Mouse (Mus musculus) T-helper 2 cell (primary cell): ENCODE measurements around the gene Tmem120b.

Experiments used
- in situ Hi-C: fragments of 300-600 bp; cut with MboI, MseI; formaldehyde crosslinking; loops from one replicate; pipeline ENCODE4 v1.15.1; 2025; ENCODE audit warnings: high pct_unique_total_duplicates

Gene Tmem120b

DNA sequence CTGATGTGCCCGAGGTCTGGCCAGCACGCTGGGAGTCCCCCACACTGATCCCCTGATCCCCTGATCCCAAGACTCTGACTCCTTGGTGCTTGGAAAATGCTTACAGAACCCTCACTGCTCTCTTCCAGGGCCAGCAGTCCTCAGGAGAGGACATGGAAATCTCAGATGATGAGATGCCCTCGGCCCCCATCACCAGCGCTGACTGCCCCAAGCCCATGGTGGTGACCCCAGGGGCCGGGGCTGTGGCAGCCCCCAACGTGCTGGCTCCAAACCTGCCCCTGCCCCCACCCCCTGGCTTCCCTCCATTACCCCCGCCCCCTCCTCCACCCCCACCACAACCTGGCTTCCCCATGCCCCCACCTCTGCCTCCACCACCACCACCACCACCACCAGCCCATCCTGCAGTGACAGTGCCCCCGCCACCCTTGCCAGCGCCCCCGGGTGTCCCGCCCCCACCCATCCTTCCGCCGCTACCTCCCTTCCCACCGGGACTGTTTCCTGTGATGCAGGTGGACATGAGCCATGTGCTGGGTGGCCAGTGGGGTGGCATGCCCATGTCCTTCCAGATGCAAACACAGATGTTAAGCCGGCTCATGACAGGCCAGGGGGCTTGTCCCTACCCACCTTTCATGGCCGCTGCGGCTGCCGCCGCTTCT, 83.6 kb downstream of the Tmem120b start:
- in situ Hi-C loops: loop anchor here (5.0 kb wide), 1 partner anchor 75 kb away; no protein-coding TSS in a partner anchor

GRCm38 (mm10) chr5:123152901-123153300, 84.7 kb downstream of the Tmem120b start:
- in situ Hi-C loops: loop anchor here (5.0 kb wide), 1 partner anchor 76 kb away; no protein-coding TSS in a partner anchor

GRCm38 (mm10) chr5:123155425-123155824, 87.2 kb downstream of the Tmem120b start:
- in situ Hi-C loops: loop anchor here (5.0 kb wide), 1 partner anchor 43 kb away; no protein-coding TSS in a partner anchor

- in situ Hi-C loops: loop anchor here (5.0 kb wide), 1 partner anchor 44 kb away; no protein-coding TSS in a partner anchor
Measured at GRCm38 (mm10) chr5:123156763-123157162, 88.5 kb downstream of the Tmem120b start.

- in situ Hi-C loops: loop anchor here (5.0 kb wide), 1 partner anchor 46 kb away; no protein-coding TSS in a partner anchor
Measured at GRCm38 (mm10) chr5:123157972-123158371, 89.8 kb downstream of the Tmem120b start.

DNA sequence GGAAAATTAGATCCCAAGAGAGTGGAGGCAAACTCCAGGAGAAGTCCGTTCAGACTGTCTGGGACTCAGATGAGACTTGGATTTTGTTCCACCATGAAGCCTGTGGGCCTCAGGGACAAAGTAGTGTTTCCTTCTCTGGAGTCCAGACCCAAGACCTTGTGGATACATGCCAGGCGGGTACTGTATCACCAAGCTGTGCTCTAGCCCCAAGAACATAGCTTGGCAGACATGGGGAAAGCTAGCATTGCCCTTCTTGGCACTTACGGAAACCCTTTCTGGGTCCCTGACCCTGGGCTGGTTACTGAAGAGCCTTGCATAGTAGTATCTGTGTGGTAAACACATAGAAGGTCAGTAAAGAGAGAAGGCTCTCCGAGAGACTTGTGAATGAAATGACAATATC, 91.2 kb downstream of the Tmem120b start:
- in situ Hi-C loops: loop anchor here (5.0 kb wide), 1 partner anchor 47 kb away; no protein-coding TSS in a partner anchor

GRCm38 (mm10) chr5:123159866-123160265, 91.7 kb downstream of the Tmem120b start:
- in situ Hi-C loops: loop anchor here (5.0 kb wide), 1 partner anchor 48 kb away; no protein-coding TSS in a partner anchor

- in situ Hi-C loops: no loop called here
Measured at GRCm38 (mm10) chr5:123160341-123160740, 92.1 kb downstream of the Tmem120b start.

DNA sequence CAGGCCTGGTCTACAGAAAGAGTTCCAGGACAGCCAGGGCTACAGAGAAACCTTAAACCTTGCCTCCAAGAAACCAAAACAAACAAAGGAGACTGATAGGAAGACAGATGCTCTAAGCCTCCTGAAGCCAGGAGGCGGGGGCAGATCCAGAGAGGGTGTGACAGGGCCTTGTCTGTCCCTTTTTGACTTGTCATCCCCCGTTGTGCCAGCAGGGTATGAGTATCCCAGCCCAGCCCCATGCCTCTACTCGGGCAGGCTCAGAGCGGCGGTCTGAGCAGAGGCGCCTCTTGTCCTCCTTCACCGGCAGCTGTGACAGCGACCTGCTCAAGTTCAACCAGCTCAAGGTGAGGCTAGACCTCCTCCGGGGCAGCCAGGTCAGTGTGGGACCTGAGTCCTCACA, 94.7 kb downstream of the Tmem120b start:
- in situ Hi-C loops: no loop called here

DNA sequence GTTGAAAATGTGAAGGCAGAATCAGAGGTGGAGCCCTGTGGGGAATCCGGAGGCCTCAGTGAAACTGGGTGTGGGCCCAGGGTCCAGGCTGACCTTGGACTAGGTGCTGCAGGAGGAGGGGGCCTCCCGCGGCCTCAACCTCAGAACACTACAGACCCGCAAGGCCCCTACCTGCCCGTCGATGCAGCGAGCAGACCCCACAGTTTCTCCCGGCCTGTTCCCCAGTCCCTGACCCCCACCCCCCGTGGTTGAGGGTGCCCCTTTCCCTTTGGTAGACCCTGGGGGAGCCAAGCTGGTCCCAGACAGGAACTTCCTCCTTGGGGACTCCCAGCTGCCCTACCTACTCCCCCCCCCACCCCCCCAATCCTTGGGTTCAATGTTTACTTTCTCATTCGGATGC, 98.2 kb downstream of the Tmem120b start:
- in situ Hi-C loops: no loop called here
